Mouse (Mus musculus): Measurements from ENCODE around the gene Wbp2. TPM values are rescaled to one million over a fixed set of nuclear protein-coding genes. Genes with fewer than 3 reads are reported as not detected.

Gene Wbp2
- polyA plus RNA-seq, 1 experiment, result 142 TPM

DNA sequence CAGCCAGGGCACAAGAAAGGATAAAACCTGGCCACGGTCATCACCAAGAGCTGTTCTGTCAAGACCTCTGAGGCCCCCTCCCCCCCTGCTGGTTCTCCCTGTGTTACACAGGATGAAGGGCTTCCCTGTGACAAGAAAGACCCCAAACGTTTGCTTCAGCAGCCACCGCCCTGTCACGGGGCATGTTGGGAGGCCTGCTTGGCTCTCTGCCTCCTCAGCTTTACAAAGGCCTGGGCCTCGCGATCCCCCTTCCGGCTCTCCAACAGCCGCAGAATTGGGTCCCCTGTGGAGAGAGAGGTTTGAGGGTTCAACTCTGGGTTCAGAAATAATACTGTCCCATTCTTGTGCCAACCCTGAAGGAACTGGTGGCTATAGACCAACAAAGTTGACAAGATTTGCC is 24.3 kb downstream of the Wbp2 start:
- Histone ChIP-seq H3K4me3 (replicated peaks) (no peak overlapping the region), H3K36me3 (ENCODE audit: control insufficient read depth) (peaks cover 99% of the 10 kb centered on the region), H3K4me1 (ENCODE audit: control insufficient read depth) (peaks cover 17% of the 10 kb centered on the region), H3K27me3 (ENCODE audit: control insufficient read depth) (no peaks in the 10 kb centered on the region), H3K9me3 (ENCODE audit: control insufficient read depth, low read length) (no peaks in the 10 kb centered on the region)
- TF ChIP-seq TAL1 (IDR thresholded peaks at IDR 0.05; ENCODE audit: low read length) (no peak), GATA1 (IDR thresholded peaks at IDR 0.05; ENCODE audit: low read length) (no peak)

DNA sequence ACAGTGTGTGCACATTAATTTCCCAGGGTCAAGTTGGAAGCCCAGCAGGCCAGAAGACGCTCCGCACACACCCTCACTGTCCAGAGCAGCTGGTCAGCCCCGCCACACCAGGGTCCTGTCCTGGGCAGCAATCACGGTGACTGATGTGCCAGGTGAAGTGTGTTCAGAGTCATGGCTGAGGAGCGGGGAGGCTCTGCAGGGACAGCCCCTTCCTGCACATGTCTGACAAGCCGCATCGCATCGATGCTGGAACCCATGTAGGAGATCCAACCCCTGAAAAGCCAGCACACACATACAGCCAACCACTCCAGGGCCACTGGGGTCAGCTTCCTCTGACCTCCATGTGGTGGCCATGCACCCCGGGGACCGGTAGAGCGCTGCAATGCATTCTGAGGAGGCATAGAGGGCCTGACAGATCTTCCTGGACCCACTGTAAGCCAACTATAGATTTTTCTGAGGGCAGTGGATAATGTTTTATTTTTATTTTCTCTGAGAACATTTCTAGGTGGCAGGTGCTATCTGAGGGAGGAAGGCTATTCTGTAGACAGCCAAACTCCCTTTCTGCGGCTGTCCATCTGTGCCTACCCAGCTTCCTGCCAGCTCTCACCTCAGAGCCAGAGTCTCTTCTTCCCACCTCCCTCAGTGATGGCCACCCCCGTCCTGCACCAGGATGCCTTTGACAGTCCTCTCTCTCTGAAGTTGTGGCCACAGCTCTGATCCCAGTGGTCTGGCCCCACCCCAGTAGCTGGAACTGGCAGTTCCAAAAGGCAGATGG is 25.0 kb downstream of the Wbp2 start:
- Histone ChIP-seq H3K4me1 (ENCODE audit: control insufficient read depth) (peaks cover 24% of the 10 kb centered on the region), H3K27me3 (ENCODE audit: control insufficient read depth) (no peaks in the 10 kb centered on the region), H3K4me3 (replicated peaks) (no peak overlapping the region), H3K36me3 (ENCODE audit: control insufficient read depth) (peaks cover 99% of the 10 kb centered on the region), H3K9me3 (ENCODE audit: control insufficient read depth, low read length) (no peaks in the 10 kb centered on the region)
- no peak for TF ChIP-seq TAL1 (IDR thresholded peaks at IDR 0.05; ENCODE audit: low read length)
- TF ChIP-seq GATA1 (IDR thresholded peaks at IDR 0.05; ENCODE audit: low read length), result no peak

DNA sequence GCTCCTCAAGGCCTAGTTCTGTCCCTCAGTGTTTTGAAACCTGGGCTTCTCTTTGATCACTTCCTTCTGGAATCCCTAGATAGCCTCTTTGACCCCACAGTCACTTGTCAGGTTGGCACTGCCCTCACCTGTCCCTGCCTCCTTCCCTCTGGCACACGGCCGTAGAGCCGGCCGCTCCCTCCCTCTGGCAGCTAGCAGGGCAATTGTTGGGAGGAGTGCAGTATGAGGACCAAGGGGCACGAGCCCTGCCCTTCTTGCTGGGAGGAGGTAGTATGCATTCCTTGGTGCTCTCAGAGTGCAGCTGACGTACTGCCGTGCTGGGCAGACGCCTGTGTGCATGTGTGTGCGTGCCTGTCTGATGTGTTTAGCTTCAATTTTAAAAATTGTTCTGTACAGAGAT is 26.2 kb downstream of the Wbp2 start:
- TF ChIP-seq TAL1 (IDR thresholded peaks at IDR 0.05; ENCODE audit: low read length) (no peak), GATA1 (IDR thresholded peaks at IDR 0.05; ENCODE audit: low read length) (no peak)
- Histone ChIP-seq H3K4me3 (replicated peaks) (no peak overlapping the region), H3K4me1 (ENCODE audit: control insufficient read depth) (peaks cover 37% of the 10 kb centered on the region), H3K27me3 (ENCODE audit: control insufficient read depth) (no peaks in the 10 kb centered on the region), H3K9me3 (ENCODE audit: control insufficient read depth, low read length) (no peaks in the 10 kb centered on the region), H3K36me3 (ENCODE audit: control insufficient read depth) (peaks cover 100% of the 10 kb centered on the region)

- Histone ChIP-seq H3K9me3 (ENCODE audit: control insufficient read depth, low read length) (no peaks in the 10 kb centered on the region), H3K36me3 (ENCODE audit: control insufficient read depth) (peaks cover 100% of the 10 kb centered on the region), H3K4me3 (replicated peaks) (no peak overlapping the region), H3K4me1 (ENCODE audit: control insufficient read depth) (peaks cover 46% of the 10 kb centered on the region), H3K27me3 (ENCODE audit: control insufficient read depth) (no peaks in the 10 kb centered on the region)
- no peak for TF ChIP-seq TAL1 (IDR thresholded peaks at IDR 0.05; ENCODE audit: low read length)
- TF ChIP-seq GATA1 (IDR thresholded peaks at IDR 0.05; ENCODE audit: low read length), result no peak
Observed at GRCm38 (mm10) chr11:116059691-116060025, 27.1 kb downstream of the Wbp2 start.

DNA sequence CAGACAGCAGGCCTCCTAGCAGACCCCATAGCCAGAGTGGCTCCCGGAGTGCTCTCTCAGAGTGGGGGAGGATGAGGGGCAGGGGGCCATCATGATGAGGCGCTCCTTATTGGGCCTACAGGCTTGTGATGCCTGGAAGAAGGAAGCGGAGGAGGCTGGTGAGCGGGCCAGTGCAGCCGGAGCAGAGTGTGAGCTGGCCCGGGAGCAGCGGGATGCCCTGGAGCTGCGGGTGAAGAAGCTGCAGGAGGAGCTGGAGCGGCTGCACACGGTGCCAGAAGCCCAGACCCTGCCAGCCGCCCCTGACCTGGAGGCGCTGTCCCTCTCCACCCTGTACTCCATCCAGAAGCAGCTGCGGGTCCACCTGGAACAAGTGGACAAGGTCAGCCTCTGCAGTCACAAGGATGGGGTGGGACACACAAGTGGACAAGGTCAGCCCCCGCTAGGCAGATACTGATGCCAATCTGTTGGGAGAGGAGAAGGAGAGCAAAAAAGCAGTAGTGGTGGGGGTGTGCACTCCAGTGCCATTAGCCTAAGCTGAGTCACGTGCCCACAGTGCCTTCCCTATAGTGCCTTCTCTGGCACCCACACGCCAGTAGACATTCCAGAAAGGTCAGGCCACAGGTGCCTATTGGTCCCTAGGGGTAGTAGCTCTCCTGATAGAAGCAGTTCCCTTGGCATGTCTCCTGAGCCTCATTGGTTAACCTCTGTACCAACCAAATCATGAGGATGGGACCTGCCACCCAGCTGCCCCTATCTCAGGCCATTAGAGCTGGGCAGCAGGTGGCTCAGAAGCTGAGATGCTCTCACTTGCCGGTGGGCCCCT is 27.7 kb downstream of the Wbp2 start:
- H3K4me3 ChIP-seq (replicated peaks), result no peak overlapping the region
- TF ChIP-seq GATA1 (IDR thresholded peaks at IDR 0.05; ENCODE audit: low read length), result no peak
- TF ChIP-seq TAL1 (IDR thresholded peaks at IDR 0.05; ENCODE audit: low read length), result no peak
- H3K36me3 ChIP-seq (ENCODE audit: control insufficient read depth), result peaks cover 100% of the 10 kb centered on the region
- H3K27me3 ChIP-seq (ENCODE audit: control insufficient read depth), result no peaks in the 10 kb centered on the region
- H3K9me3 ChIP-seq (ENCODE audit: control insufficient read depth, low read length), result no peaks in the 10 kb centered on the region
- H3K4me1 ChIP-seq (ENCODE audit: control insufficient read depth), result peaks cover 51% of the 10 kb centered on the region

DNA sequence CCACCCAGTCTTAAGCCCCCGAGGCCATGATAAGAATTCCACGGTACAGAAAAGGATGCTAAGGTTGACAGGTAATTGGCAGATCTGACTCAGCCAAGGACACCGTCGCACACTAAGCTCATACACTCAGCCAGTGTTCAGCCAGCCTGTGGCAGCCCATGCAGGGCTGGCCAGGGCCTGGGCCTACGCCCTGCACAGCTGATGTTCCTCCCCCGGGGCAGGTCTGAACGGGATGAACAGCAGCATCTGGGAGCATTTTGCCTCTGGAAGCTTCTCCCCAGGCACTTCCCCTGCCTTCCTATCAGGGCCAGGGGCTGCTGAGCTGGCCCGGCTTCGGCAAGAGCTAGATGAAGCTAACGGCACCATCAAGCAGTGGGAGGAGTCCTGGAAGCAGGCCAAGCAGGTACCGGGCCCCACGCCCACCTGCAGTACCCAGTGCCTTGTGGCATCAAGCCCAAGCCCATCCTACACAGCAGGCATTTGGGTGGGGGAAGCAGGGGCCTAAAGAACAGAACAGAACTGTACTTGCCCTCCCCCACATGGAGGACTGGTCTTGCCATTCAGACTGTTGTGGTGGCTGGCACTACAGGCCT is 28.7 kb downstream of the Wbp2 start:
- Histone ChIP-seq H3K4me1 (ENCODE audit: control insufficient read depth) (peaks cover 60% of the 10 kb centered on the region), H3K27me3 (ENCODE audit: control insufficient read depth) (no peaks in the 10 kb centered on the region), H3K36me3 (ENCODE audit: control insufficient read depth) (peaks cover 100% of the 10 kb centered on the region), H3K4me3 (replicated peaks) (no peak overlapping the region), H3K9me3 (ENCODE audit: control insufficient read depth, low read length) (no peaks in the 10 kb centered on the region)
- TF ChIP-seq GATA1 (IDR thresholded peaks at IDR 0.05; ENCODE audit: low read length) (no peak), TAL1 (IDR thresholded peaks at IDR 0.05; ENCODE audit: low read length) (no peak)

DNA sequence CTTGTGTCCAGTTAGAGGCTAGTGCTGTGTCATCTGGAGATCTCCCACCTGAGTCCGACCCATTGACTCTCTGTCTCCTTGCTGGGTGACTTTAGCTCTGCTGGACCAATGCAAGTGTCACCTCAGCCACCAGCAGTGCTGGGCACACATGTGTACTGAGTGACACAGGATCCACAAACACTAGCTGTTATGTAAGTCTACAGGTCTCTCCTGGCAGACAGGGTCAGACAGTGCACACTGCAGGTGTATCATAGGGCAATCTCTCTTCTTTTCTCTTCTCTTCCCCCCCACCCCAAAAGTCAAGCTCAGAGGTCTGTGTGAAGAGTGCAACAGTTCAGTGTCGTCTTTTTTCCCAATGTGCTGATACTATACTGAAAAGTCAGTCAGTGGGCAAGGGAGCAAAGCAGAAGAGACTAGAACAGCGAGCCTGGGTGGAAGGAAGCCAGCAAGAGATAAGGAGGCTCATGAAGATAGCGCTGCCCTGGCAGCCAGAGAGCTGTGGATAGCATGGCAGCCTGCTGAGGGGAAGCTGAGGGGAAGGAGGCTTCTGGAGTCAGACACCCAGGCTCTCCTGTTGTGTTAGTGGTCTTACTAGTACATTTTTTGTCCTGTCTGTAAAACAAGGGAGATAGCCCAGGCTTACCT is 29.4 kb downstream of the Wbp2 start:
- Histone ChIP-seq H3K36me3 (ENCODE audit: control insufficient read depth) (peaks cover 100% of the 10 kb centered on the region), H3K4me1 (ENCODE audit: control insufficient read depth) (peaks cover 64% of the 10 kb centered on the region), H3K4me3 (replicated peaks) (no peak overlapping the region), H3K27me3 (ENCODE audit: control insufficient read depth) (no peaks in the 10 kb centered on the region), H3K9me3 (ENCODE audit: control insufficient read depth, low read length) (no peaks in the 10 kb centered on the region)
- no peak for TF ChIP-seq TAL1 (IDR thresholded peaks at IDR 0.05; ENCODE audit: low read length)
- TF ChIP-seq GATA1 (IDR thresholded peaks at IDR 0.05; ENCODE audit: low read length), result peak; percentile 68

DNA sequence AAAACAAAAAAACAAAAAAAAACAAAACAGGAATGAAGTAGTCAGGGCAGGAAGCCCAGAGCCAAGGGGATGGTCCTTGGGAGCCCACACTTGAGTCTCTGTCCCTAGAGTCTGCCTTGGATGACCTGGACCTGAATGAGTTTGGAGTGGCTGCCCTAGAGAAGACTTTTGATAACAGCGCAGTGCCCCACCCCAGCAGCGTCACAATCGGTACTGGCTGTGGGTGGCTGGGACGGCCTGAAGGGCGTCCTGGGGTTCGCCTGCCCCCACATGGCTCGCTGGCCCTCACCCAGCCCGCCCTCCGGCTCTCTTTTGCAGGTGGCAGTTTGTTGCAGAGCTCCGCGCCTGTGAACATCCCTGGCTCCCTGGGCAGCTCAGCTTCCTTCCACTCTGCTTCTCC is 30.9 kb downstream of the Wbp2 start:
- H3K4me1 ChIP-seq (ENCODE audit: control insufficient read depth), result peaks cover 64% of the 10 kb centered on the region
- no peak for TF ChIP-seq GATA1 (IDR thresholded peaks at IDR 0.05; ENCODE audit: low read length)
- no peak for TF ChIP-seq TAL1 (IDR thresholded peaks at IDR 0.05; ENCODE audit: low read length)
- H3K27me3 ChIP-seq (ENCODE audit: control insufficient read depth), result no peaks in the 10 kb centered on the region
- no peak overlapping the region for H3K4me3 ChIP-seq (replicated peaks)
- no peaks in the 10 kb centered on the region for H3K9me3 ChIP-seq (ENCODE audit: control insufficient read depth, low read length)
- peaks cover 97% of the 10 kb centered on the region for H3K36me3 ChIP-seq (ENCODE audit: control insufficient read depth)

All from erythroblast, embryonic 14.5 days (primary cell).